Mouse (Mus musculus) kidney, postnatal 4 days (tissue): ENCODE measurements around the gene Vmn2r36.
"Not testable (repeated sequence)": the region's sequence is repeated elsewhere in the genome, so short reads cannot be mapped to it uniquely, and the experiment has no call there.

Source experiments
- DNase-seq, 2 experiments: peaks; one replicate each; pipeline ENCODE4 v3.0.0; 2021; ENCODE audit warnings: mixed read lengths in 2 of 2

Gene Vmn2r36

GRCm38 (mm10) chr7:7902395-7902794 is at the start of gene Vmn2r36:
Gene Vmn2r36 (minus strand): TSS chr7:7902495.
- DNase-seq = not testable (repeated sequence)
